Mouse (Mus musculus) CH12F3 (cell line): ENCODE data around the gene Tmem102.

ENCODE experiments used
- in situ Hi-C: fragments of 300-500 bp; cut with MboI; formaldehyde crosslinking; loops from 2 replicates; pipeline ENCODE4 v1.14.3; 2020; ENCODE audit warnings: low sequenced_read_pairs

Gene Tmem102

GRCm38 (mm10) chr11:69758971-69759721, 46.3 kb downstream of the Tmem102 start:
- in situ Hi-C loops, result no loop called here

GRCm38 (mm10) chr11:69758478-69758970, 46.9 kb downstream of the Tmem102 start, which contains the start of gene Polr2a:
TSS of gene Polr2a (minus strand) at chr11:69758637.
- in situ Hi-C loops, result no loop called here

GRCm38 (mm10) chr11:69758090-69758456, 47.4 kb downstream of the Tmem102 start:
- in situ Hi-C loops, result no loop called here

DNA sequence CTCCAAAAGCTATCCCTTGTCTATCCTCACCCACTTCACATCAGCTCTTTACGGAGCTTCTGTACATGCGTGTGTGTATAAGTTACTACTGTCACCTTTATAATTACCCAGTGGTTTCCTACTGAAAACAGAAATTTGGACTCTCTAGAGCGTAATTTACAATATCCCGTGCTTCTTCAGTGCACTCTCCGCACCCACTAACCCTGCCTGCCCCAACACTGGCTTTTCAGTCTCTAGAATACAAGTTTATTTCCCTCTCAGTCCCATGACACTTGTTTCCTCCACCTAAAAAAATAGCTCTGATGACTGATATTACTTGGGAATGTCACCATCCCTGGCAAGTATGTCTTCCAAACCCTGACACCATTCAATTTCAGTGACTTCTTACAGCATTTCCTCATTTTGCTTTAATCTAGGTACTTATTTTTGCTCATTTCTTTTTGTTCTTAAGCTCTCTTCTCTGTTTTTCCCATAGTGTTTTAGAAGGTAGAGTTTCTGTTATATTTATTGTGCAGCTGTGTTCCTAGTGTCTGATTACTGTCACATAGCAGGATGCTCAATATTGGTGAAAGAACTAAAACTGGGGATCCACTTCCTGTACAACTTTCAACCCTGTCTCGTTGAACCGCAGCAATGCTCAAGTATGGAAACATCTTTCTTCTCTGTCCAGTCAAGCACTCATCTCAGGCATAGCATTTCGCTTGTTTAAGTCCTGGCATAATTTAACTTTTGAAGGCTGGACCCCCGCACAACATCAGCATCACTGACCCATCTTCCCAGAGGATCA, 47.9 kb downstream of the Tmem102 start:
- in situ Hi-C loops, result no loop called here

DNA sequence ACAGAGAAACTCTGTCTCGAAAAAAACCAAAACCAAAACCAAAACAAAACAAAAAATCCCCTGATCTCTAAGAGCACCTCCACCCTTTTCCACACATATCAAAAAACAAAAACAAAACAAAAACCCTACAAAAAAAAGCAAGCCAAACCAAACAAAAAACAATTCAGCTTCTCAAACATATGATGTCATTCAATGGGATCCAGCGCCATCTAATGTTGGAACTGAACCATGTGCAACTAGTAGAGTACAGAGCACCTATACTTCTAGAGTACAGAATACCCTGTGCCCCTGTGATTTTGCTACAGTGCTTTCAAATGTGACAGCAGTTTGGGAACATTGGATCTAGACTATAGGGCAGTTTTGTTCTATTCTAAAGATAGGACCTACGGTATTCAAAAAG, 50.7 kb downstream of the Tmem102 start:
- in situ Hi-C loops, result no loop called here

DNA sequence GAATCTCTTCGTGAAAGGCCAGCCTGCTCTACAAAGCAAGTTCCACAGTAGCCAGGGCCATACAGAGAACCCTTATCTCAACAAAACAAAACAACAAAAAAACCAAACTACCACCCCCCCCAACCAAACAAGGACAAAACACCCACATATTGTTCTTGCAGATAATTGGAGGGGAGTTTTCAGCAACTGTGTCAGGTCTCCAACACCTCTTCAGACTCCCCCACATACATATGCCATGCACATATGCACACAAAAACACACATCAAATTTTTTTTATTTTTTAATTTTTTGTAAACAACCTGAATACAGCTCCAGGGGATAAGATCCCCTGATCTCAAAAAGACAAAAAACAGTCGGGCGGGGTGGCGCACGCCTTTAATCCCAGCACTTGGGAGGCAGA, 51.2 kb downstream of the Tmem102 start:
- in situ Hi-C loops, result no loop called here
